Mouse (Mus musculus) left cerebral cortex, postnatal 36 days (tissue): ENCODE data around the gene Otub2. TPM values are rescaled to one million over a fixed set of nuclear protein-coding genes. Genes with fewer than 3 reads are reported as not detected.

Experiments used
- DNase-seq, 2 experiments: peaks; one replicate each; pipeline ENCODE4 v3.0.0; 2021 to 2022; ENCODE audit warnings: low spot score in 2 of 2, mixed read lengths in 1 of 2
- intact Hi-C: fragments of 180-260 bp; cut with DNase I; formaldehyde crosslinking; loops from one replicate; pipeline ENCODE4 v1.15.1; 2025
- total RNA-seq, 2 experiments: library from RNA; stranded (reverse); gene quantifications; 2 replicates each; pipeline ENCODE4 v1.2.3; 2021

The Otub2 gene
- total RNA-seq, result 10 to 100 TPM; 31.1 to 38.6 TPM

DNA sequence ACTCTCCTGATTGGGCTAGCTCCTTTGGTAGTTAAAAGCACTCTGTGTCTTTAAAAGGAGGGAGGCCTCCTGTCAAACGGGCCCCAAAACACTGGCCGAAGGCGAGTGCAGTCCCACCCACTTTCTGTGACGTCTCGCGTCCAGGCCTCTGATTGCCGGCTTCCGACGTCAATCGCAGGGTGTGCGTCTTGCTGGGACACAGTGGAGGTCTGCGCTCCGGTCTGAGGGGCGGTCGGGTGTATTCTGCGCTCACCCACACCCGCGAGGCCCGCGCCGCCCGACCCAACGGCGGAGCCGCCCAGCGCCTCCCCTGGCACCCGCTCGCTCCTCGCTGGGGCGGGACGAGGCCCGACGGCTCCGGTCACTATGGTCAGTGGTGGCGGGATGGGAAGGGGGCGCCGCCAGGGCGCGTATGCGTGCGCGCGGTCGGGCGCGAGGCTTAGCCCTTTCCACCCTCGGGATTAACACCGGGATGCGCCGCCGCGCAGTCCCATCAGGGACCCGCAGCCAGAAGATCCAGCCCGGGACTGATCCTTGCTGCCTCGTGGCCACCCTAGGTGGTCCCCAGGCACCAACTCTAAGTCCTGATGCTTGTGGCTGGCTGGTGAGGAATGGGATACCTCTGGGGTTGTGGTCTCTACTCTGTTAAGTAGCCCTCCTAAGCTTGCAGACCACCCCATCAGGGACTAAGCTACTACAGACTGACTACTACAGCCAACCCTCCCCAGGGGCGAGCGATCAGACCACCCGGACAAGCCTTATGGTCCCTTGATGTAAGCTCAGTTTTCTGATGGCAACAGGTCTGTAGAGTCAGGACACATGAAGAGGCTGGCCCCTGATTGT lies at the start of gene Otub2:
Gene Otub2 (plus strand): TSS at position 178 of the 843 bp plus-strand sequence.
- intact Hi-C loops, result no loop called here
- DNase-seq, result peak; percentile 98

- no peak for DNase-seq
- intact Hi-C loops, result no loop called here
Observed at GRCm38 (mm10) chr12:103341212-103341611, 47.3 kb upstream of the Otub2 start.

- intact Hi-C loops, result no loop called here
- no peak for DNase-seq
Observed at GRCm38 (mm10) chr12:103343456-103343855, 45.0 kb upstream of the Otub2 start.

GRCm38 (mm10) chr12:103344934-103345333 lies 43.5 kb upstream of the Otub2 start:
- intact Hi-C loops, result no loop called here
- no peak for DNase-seq

GRCm38 (mm10) chr12:103346945-103347344 lies 41.5 kb upstream of the Otub2 start:
- intact Hi-C loops, result no loop called here

DNA sequence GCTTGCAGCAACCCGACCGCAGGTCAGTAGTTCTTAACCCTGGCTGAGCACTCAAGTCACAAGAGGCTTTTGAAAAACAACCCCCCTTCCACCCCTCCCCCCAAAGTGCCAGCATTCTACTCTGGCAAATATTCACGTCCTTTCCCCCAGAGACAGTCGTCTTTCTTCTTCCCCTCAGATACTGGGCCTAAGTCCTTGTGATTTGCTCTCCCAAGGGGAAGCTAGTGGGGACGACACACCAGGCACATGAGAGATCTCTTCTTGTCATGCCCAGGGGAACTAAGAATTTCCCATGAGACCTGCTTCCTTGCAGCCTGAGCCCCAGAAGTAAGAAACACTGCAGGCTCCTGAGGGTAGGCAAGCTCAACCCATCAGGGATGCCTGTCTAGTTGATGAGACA lies 41.1 kb upstream of the Otub2 start:
- intact Hi-C loops, result no loop called here
- no peak for DNase-seq

More at GRCm38 (mm10) chr12:103346945-103347344, 41.5 kb upstream of the Otub2 start:
- DNase-seq, result peak; percentile 47 to 55

GRCm38 (mm10) chr12:103348506-103348905 lies 40.0 kb upstream of the Otub2 start:
- peak; percentile 81 to 85 for DNase-seq
- intact Hi-C loops, result no loop called here

DNA sequence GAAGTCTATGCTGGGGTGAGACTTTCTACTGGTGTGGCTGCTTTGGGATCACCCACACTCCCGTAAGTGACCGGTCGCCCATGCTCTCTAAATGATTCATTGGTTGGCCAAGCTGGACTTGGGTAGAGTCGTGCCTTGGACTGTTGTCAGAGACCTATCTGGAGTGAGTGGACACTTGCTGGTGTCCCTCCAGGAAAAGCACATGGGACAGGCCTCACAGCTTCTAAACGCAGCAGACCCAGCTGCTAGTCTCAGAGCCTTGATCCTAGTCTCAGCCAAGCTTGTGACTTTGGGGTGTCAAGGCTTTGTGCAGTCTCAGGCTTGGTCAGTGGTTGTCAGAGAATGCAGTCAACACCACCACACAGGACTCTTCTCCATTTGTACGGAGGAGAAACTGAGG lies 35.7 kb upstream of the Otub2 start:
- DNase-seq, result no peak
- intact Hi-C loops, result loop anchor here (5.0 kb wide), 1 partner anchor 35 kb away; no protein-coding TSS in a partner anchor

GRCm38 (mm10) chr12:103353538-103353937 lies 34.9 kb upstream of the Otub2 start:
- peak in 1 of 2 experiments; percentile 39 for DNase-seq
- intact Hi-C loops, result loop anchor here (5.0 kb wide), 1 partner anchor 36 kb away; no protein-coding TSS in a partner anchor

GRCm38 (mm10) chr12:103355746-103356414 lies 32.6 kb upstream of the Otub2 start, which contains the start of gene Asb2:
Gene Asb2, minus strand, starts transcription at chr12:103356001.
- no peak for DNase-seq
- intact Hi-C loops, result no loop called here

- DNase-seq, result no peak
- intact Hi-C loops, result no loop called here
Observed at GRCm38 (mm10) chr12:103356415-103356748, 32.1 kb upstream of the Otub2 start.

GRCm38 (mm10) chr12:103358216-103358615 lies 30.3 kb upstream of the Otub2 start:
- intact Hi-C loops, result no loop called here
- peak in 1 of 2 experiments; percentile 26 for DNase-seq

DNA sequence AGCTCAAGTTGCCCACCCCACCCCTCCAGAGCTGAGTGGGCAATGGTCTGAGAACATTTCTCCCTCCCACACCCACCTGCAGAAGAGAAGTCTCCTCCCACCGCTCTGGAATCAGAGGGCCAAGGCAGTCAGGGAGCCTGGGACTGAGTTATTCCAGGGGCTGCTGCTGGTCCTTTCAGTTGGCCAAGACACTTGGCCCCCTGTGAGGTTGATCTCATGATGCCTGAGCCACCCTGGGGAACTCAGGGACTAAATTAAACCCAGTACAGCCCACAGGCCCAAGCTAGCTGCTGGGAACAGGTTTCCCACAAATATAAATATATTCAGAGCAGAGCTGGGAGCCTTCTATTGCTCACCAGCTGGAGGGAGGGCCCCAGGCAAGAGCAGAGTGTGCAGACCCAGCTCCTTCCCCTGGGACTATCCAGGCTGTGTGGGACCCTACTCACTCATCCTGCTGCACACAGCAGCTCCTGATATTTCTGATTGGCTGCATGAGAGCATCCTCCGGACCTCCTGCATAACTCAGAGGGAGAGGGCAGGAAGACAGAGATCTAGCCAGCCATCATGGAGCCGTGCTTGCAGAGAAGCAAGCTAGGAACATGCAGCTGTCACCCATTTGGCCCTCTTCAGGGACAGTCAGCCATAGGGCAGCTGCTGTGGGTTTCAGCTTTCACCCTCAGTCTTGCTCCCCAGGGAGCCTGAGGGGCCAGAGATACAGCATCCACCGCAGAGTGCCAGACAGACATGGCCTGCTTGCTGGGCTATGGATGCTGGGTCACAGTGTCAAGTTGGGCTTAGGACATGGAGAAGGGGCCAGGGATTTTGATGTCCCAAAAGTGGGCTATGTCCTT lies 29.3 kb upstream of the Otub2 start:
- intact Hi-C loops, result no loop called here
- DNase-seq, result peak in 1 of 2 experiments; percentile 29

DNA sequence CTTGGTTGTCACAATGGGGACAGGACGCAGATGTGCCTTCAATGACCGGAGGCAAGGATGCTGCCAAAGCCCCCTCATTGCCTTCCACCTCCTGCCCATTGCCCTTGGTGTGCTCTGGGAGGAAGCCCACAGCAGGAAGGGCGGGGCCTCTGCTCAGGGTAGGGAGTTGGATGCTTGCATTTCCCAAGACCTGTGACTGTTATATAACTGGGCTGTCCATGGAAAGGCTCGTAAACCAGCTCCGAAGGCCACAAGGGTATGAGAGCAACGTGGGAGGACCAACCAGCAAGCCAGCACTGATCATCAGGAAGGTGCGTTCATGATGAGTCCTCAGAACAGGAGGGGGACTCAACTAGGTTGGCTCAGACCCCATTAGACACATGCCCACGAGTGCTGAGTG lies 27.7 kb upstream of the Otub2 start:
- intact Hi-C loops, result no loop called here
- no peak for DNase-seq

GRCm38 (mm10) chr12:103361539-103362307 lies 26.8 kb upstream of the Otub2 start:
- no peak for DNase-seq
- intact Hi-C loops, result no loop called here

GRCm38 (mm10) chr12:103362336-103362735 lies 26.1 kb upstream of the Otub2 start:
- intact Hi-C loops, result no loop called here
- DNase-seq, result no peak

DNA sequence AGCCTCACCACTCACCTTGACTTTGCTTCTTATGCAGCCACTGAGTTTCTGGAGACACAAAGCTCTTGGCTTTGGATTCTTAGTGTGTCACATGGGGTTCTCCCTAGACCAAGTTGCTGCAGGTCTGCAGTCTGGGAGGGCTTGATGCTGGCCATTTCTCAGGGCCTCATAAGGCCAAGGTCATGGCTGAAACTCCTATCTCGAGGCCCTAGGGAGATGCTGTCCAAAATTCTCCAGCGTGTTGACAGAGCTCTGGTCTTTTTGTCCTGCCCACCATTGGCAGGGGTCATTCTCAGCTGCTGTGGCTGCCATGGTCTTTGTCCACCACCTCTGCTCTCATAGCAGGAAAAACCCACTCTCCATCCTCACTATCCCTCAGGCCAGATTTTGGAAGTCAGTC lies 21.3 kb upstream of the Otub2 start:
- intact Hi-C loops, result no loop called here

GRCm38 (mm10) chr12:103367620-103368325 lies 20.7 kb upstream of the Otub2 start:
- intact Hi-C loops, result no loop called here
- peak; percentile 58 to 74 for DNase-seq

More for the DNA sequence above, 21.3 kb upstream of the Otub2 start:
- no peak for DNase-seq

DNA sequence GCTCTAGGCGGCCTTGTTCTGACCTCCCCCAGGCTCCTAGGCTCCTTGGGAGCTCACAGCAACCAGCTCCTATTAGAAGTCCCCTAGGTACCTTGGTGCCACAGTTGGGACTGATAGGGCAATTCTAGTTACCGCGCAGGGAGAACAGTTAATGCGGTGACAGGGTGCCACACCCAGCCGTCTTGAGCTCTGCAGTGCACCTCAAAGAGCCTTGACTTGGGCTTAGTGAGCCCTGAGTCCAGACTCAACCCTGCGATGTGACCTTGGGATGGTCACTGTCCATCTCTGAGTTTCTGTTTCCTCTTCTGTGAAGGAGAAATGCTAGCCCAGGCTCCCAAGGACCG lies 20.2 kb upstream of the Otub2 start:
- DNase-seq, result no peak

More for the DNA sequence above, 20.2 kb upstream of the Otub2 start:
- intact Hi-C loops, result no loop called here
